Mouse (Mus musculus) gastrocnemius, adult 2 months (tissue): ENCODE data around the gene Grm4. TPM values are rescaled to one million over a fixed set of nuclear protein-coding genes. Genes with fewer than 3 reads are reported as not detected.
"Not testable (repeated sequence)": the region's sequence is repeated elsewhere in the genome, so short reads cannot be mapped to it uniquely, and the experiment has no call there.

Source experiments
- DNase-seq: peaks from one replicate; pipeline ENCODE4 v3.0.0; 2022
- H3K27ac ChIP-seq: fragments of 200-600 bp; 2 replicates; pipeline ENCODE4 v1.8.1; 2022; ENCODE audit warnings: mild to moderate bottlenecking
- H3K4me3 ChIP-seq: fragments of 200-600 bp; 2 replicates; pipeline ENCODE4 v1.8.1; 2022; ENCODE audit warnings: mild to moderate bottlenecking, moderate library complexity
- CTCF ChIP-seq: fragments of 200-600 bp; IDR thresholded peaks from 2 replicates; pipeline ENCODE4 v1.8.1; 2022; ENCODE audit warnings: antibody characterized with exemption, mild to moderate bottlenecking, moderate library complexity
- intact Hi-C: fragments of 180-260 bp; cut with DNase I; formaldehyde crosslinking; loops from one replicate; pipeline ENCODE4 v1.15.1; 2025
- total RNA-seq, 2 experiments: library from RNA; stranded (reverse); gene quantifications; 2 replicates each; pipeline ENCODE4 v1.2.3; 2021

Gene Grm4
- total RNA-seq, 2 experiments from 2014 or later, result not detected

GRCm38 (mm10) chr17:27401200-27401599 lies 120.0 kb downstream of the Grm4 start:
- Histone ChIP-seq H3K27ac (no peak overlapping the region), H3K4me3 (no peak overlapping the region)
- intact Hi-C loops, result no loop called here
- no peak for TF ChIP-seq CTCF
- DNase-seq, result no peak

GRCm38 (mm10) chr17:27393931-27394330 lies 127.3 kb downstream of the Grm4 start:
- intact Hi-C loops, result no loop called here
- Histone ChIP-seq H3K4me3 (no peak overlapping the region), H3K27ac (no peak overlapping the region)
- TF ChIP-seq CTCF, result no peak
- DNase-seq, result peak; percentile 16

- Histone ChIP-seq H3K27ac (no peak overlapping the region), H3K4me3 (no peak overlapping the region)
- DNase-seq, result no peak
- intact Hi-C loops, result no loop called here
- no peak; the same call in 1 of the 2 replicates for TF ChIP-seq CTCF
These were observed 127.8 kb downstream of the Grm4 start for GRCm38 (mm10) chr17:27393432-27393831.

- DNase-seq, result peak; percentile 55
- TF ChIP-seq CTCF, result no peak
- Histone ChIP-seq H3K27ac (no peak overlapping the region), H3K4me3 (no peak overlapping the region)
- intact Hi-C loops, result no loop called here
These were observed 128.3 kb downstream of the Grm4 start for GRCm38 (mm10) chr17:27392918-27393317.

- intact Hi-C loops, result no loop called here
- TF ChIP-seq CTCF, result no peak
- H3K4me3 ChIP-seq, result no peak overlapping the region
- H3K27ac ChIP-seq, result no peak overlapping the region
- no peak for DNase-seq
These were observed 131.2 kb downstream of the Grm4 start for GRCm38 (mm10) chr17:27390019-27390418.

- Histone ChIP-seq H3K27ac (no peak overlapping the region), H3K4me3 (no peak overlapping the region)
- TF ChIP-seq CTCF, result no peak
- DNase-seq, result no peak
- intact Hi-C loops, result no loop called here
These were observed 131.8 kb downstream of the Grm4 start for GRCm38 (mm10) chr17:27389221-27390000.

GRCm38 (mm10) chr17:27386438-27386837 lies 134.8 kb downstream of the Grm4 start:
- intact Hi-C loops, result no loop called here
- no peak for DNase-seq
- H3K27ac ChIP-seq, result no peak overlapping the region
- no peak for TF ChIP-seq CTCF
- no peak overlapping the region for H3K4me3 ChIP-seq

GRCm38 (mm10) chr17:27385513-27386261 lies 135.5 kb downstream of the Grm4 start:
- DNase-seq, result no peak
- intact Hi-C loops, result no loop called here
- no peak for TF ChIP-seq CTCF
- H3K4me3 ChIP-seq, result no peak overlapping the region
- no peak overlapping the region for H3K27ac ChIP-seq

GRCm38 (mm10) chr17:27382916-27383315 lies 138.3 kb downstream of the Grm4 start:
- intact Hi-C loops, result no loop called here
- peak; percentile 35 for DNase-seq
- no peak overlapping the region for H3K4me3 ChIP-seq

GRCm38 (mm10) chr17:27380911-27381459 lies 140.2 kb downstream of the Grm4 start:
- H3K4me3 ChIP-seq, DNase-seq, intact Hi-C loops, H3K27ac ChIP-seq: not testable (repeated sequence)

More at GRCm38 (mm10) chr17:27382916-27383315, 138.3 kb downstream of the Grm4 start:
- no peak overlapping the region for H3K27ac ChIP-seq
- TF ChIP-seq CTCF, result no peak

GRCm38 (mm10) chr17:27378977-27379376 lies 142.2 kb downstream of the Grm4 start:
- TF ChIP-seq CTCF, result no peak
- no peak for DNase-seq
- Histone ChIP-seq H3K4me3 (no peak overlapping the region), H3K27ac (no peak overlapping the region)
- intact Hi-C loops, result no loop called here

- Histone ChIP-seq H3K27ac (no peak overlapping the region), H3K4me3 (no peak overlapping the region)
- no peak for DNase-seq
- intact Hi-C loops, result no loop called here
- peak; percentile 37; the same call in 1 of the 2 replicates for TF ChIP-seq CTCF
These were observed 144.1 kb downstream of the Grm4 start for GRCm38 (mm10) chr17:27377151-27377550.

GRCm38 (mm10) chr17:27375551-27375950 lies 145.7 kb downstream of the Grm4 start:
- DNase-seq, result no peak
- H3K27ac ChIP-seq, result no peak overlapping the region
- intact Hi-C loops, result no loop called here
- no peak for TF ChIP-seq CTCF
- no peak overlapping the region for H3K4me3 ChIP-seq

Other genes starting within 250 kb of the Grm4 start
- gene Hmga1, start 35.1 kb upstream of the Grm4 start, total RNA-seq, result 10 to 100 TPM; 29.6 to 34.1 TPM
- gene AI413582, start 44.4 kb upstream of the Grm4 start, total RNA-seq, result 1 to 10 TPM; 3.0 to 3.3 TPM
- gene Nudt3, start 102.1 kb upstream of the Grm4 start, total RNA-seq, result 100 to 1,000 TPM; 222 to 261 TPM
- 1 to 10 TPM in 1 of 2 experiments, not detected in 1; 1.4 TPM for gene RPS10-NUDT3, start 113.8 kb upstream of the Grm4 start, total RNA-seq
- 100 to 1,000 TPM; 342 to 407 TPM for gene Rps10, start 115.3 kb upstream of the Grm4 start, total RNA-seq
- under 1 TPM in 1 of 2 experiments, not detected in 1; 0.18 TPM for gene Pacsin1, start 134.1 kb upstream of the Grm4 start, total RNA-seq
- not detected for gene Spdef, start 207.6 kb upstream of the Grm4 start, total RNA-seq